Mouse (Mus musculus): ENCODE data around the gene Olfr809.

The Olfr809 gene

DNA sequence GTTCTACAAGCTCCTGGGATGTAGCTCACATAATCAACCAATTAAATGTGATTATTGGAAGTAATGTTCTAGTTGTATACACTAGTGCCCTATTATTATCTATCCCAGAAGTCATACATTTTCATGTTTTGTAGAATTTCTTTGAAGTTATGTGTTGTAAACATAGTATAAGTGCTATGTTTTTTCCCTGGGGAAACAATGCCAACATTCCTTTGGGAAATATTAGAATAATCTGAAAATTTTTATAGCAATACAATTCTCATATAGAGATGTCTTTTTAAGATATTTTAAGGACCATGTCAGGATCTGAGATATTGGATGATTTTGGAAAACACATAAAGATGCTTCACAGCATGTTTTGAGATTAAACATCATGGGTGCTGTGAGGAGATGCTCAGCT, at the start of gene Olfr809:
Gene Olfr809 (plus strand): TSS at position 301 of the 400 bp plus-strand sequence.
- DNase-seq (ENCODE audit: low spot score): no peak

- no peak for DNase-seq (ENCODE audit: low spot score)
Measured at GRCm38 (mm10) chr10:129729275-129729674, 45.2 kb upstream of the Olfr809 start, which contains the start of gene Olfr805. Gene Olfr805, minus strand, starts transcription at chr10:129729375.

DNA sequence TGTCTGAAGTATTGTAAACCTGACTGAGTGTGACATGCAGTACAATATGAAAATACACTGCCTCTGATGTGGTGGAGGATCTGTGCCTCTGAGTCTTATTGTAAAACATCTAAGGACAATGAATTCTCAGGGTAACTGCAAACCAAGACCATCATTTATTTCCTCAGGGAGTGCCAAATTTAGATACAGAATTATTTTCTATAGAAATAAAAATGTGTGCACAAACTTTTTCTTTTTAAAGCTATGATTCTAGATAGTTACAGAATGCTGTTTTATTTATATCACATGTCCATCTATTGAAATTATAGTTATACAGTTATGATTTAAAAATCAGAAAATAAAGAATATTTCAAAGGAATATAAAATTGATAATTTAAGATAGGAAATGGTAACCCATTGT, 32.6 kb upstream of the Olfr809 start, which contains the start of gene Olfr806:
Gene Olfr806 (minus strand): TSS at position 101 of the 400 bp plus-strand sequence.
- no peak for DNase-seq (ENCODE audit: low spot score)

DNA sequence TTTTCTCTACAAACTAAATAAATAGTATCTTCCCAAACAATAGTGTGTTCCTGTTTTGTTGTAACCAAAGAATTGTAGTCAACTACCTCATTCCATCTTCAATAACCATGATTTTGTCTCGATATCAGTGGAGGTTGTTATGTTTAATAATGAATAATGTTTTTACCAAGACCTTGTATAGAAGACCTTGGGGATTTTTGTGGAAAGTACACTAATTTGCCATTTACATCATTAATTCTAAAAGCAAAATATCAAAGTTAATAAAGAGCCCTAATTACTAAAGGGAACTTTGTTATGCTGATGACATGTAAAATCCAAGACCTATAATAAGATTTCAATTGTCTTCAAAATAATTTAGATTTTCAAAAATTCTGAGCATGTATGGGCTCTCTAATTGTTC, 16.7 kb upstream of the Olfr809 start, which contains the start of gene Olfr807:
Gene Olfr807 (minus strand): TSS at position 101 of the 400 bp plus-strand sequence.
- DNase-seq (ENCODE audit: low spot score): no peak

GRCm38 (mm10) chr10:129765182-129765581, 9.3 kb upstream of the Olfr809 start, which contains the start of gene Olfr808:
Gene Olfr808, plus strand, starts transcription at chr10:129765482.
- DNase-seq (ENCODE audit: low spot score): no peak

DNA sequence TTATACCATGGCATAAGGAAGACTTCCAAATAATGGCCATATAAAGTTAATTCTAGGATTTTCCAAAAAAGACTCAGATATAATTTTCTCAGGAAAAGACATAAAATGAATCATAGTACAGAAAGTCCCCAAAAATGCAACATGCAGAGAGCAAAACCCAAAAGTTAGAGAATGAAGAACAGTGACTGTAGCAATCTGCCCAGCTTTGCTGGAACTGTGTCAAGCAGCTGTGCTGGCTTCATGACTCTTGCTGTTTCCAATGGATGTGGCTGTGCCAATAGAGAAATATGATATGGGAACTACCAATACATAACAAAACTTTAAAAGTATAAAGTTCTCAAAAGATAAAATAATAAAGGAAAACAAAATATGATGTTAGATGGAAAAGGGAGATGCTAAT, 3.7 kb downstream of the Olfr809 start:
- DNase-seq (ENCODE audit: low spot score): no peak

- no peak for DNase-seq (ENCODE audit: low spot score)
Measured at GRCm38 (mm10) chr10:129794817-129795216, 20.4 kb downstream of the Olfr809 start, which contains the start of gene Olfr810. Gene Olfr810, minus strand, starts transcription at chr10:129794917.

DNA sequence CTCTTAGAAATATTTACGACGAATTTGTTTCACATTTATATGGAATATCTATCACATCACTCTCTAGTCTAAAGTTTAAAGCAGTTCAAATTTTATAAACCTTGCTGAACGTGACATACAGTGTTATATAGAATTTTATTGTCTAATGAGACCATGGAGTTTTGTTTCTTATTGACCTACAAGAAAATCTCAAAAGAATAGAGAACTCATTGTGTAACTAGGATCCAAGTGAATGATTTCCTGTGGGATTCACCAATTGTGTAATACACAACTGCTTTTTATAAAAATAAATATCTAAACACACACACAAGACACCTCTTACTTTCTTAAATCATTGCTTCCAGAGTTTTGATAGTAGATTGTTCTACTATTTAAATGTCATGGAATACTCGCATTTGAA, 29.9 kb downstream of the Olfr809 start, which contains the start of gene Olfr811:
Gene Olfr811 (minus strand): TSS at position 101 of the 400 bp plus-strand sequence.
- DNase-seq (ENCODE audit: low spot score): no peak
